Mouse (Mus musculus) kidney, postnatal 14 days (tissue): ENCODE measurements at regions not wholly inside any gene's neighbourhood (a gene's known extent, or its start where the extent isn't known, plus 50 kb on each side); places are given as distances from the start of the nearest gene placed in this dataset.

ENCODE experiments used
- DNase-seq: peaks from one replicate; pipeline ENCODE4 v3.0.0; 2022; ENCODE audit warnings: mixed read lengths

DNA sequence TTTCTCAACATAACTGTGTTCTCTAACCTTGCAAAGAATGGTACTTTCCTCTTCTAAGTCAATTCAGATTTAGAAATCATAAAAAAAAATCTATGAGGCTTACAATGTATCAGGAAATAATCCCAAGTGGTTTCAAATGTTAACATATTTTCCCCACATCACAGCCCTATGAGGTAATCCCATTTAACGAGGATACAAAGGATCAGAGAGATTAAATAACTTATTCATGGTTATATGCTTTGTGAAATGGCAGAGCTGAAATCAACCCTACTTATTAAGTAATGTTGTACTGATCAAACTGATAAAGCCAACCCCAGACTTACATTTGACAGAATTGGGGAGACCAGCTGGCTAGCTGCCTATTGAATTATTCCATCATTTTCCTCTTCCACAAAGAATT lies 614.4 kb downstream of the Ntrk3 start:
- no peak for DNase-seq

DNA sequence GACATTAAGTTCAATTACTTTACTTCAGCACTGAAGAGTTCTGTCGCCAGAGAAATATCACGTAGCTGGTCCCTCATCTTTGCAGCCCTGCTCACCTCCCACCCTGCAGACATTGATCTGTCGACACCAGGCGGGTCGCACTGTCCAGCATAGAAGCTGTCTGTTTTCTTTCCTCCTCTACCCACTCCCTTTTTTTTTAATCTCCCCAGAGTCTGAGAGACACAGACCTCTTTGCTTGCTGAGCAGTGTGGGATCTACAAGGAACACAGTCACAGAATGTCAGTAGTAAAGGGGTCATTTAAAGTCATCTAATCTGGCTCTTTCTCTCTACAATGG lies 616.7 kb downstream of the Ntrk3 start:
- DNase-seq = no peak

DNA sequence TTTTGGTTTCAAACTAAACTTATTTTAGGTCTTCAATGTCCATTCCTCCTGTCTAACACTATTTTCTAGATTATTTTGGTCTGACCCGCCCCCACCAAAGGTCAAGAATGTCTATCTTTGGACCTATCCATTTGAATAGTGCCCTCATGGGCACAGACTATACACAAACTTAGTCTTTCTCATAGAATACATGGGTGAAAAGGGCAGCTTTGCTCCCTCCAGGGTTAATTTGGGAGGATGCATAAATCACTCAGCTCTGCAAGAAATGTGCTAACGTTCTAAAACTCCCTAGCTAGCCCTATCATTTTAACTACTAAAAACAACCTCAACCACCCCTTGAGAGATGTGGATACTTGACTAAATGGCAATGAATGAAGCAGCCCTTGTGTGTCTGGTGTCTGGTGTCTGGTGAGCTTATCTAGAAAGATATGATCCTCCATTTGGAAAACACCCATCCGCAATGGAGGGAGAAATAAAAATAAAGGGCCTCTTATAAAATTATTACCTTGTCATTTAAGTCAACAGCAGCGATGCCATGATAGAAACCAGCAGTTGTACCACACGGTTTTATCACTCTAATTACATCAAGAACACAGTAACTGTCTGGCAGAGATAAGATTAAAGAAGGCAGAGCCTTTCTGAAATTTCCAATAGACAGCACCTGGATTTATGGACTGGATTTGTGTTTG lies 617.2 kb downstream of the Ntrk3 start:
- no peak for DNase-seq

DNA sequence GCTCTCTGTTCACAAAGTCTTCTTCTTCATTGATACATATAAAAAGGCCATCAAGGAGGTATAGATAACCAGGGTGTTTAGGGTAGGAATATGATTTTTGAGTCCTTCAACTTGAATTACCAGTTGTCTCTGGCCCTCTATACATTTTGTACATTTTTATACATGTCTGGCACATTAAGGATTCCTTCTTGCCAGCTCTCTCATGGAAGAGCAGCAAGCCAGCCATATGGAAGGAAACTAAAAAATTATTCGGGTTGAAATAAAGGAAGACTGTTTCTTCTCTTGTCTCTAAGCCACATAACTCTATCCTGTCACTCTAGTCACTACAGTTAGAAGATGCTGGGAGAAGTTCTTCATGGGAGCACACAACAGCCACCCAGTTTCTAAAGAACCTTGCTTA lies 618.0 kb downstream of the Ntrk3 start:
- no peak for DNase-seq

DNA sequence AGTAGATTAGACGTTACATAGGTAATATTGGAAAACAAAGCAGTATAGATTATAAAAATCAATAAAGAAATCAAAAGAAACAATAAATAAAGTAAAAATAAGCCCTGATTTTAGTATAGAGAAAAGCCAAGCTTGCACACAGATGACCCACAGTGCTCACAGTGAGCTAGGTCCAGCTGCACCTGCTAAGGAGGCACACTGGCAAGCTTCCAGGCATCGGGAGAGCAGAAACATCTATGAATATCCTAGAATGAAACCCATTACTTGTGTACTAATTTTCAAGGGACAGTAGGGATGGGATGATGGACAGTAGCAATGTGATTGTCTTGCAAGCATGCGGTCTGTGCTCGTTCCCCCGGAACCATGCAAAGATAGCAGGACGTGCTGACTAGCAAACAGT lies 626.5 kb downstream of the Ntrk3 start:
- DNase-seq = no peak

DNA sequence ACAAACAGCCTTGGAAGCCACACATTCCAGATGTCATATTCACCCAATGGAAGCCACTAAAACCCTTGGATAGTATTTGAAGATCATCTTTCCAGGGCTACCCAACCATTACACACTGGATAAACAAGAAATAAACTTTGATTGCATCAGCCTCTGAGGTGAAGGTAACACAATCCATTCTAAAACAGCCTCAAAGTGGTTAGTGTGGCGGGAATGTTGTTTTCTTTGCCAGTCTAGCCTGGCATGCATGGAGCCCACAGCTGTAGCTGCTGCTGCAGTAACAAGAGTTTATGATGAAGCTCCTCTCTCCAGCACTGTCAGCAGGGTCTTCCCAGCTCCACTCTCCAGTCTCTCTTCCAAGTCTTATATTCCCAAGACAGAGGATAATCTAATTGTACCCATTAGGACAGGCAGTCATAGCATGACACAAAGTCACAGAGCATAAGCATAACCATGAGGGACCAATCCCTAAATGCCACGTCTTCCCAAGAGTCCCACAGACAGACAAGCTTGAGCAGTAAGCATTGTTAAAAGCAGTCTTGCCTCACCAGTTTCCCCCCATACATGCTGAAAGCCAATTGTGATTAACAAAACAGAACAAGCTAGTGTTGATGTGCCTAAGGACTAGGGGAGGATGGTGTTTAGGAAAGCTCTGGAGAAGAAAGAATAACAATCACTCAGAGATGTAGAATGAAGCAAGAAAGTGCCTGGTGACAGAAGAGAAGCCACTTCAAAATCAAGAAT lies 634.1 kb downstream of the Ntrk3 start:
- no peak for DNase-seq

DNA sequence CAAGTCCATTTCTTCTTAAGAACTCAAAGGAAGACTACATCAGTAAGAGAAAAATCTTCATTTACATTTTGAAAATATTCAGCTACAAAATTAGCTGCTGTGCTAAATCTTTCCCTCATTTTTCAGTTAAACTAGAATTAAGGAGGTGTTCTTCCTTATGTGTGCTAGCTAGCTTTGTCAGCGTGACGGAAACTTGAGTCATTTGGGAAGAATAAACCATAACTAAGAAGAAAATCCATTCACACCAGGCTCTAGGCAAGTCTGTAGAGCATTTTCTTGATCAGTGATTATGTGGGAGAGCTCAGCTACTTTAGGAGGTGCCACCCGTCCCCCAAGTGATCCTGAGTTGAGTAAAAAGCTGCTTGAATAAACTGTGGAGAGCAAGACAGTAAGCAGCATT lies 635.4 kb downstream of the Ntrk3 start:
- DNase-seq = no peak

DNA sequence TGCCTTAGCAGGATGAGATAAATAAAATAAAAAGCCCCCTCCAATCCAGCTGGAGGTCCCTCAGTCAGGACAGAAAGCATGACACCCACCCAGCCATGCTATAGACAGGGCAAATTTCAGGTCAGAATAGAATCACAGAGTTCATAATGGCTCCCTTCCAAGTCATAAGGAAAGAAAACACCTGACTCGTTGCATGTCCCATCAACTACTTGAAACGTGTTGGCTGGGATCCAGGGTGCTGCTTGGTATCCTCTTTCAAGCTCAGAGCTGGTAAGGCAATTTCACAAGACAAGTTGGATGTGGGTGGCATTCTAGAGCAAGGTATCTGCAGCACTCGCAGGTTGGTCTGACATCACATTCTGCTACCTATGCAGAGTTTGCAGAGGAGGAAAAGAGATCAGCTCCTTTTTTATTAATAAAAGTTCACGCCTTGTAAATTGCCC lies 651.2 kb downstream of the Ntrk3 start:
- peak; percentile 67 for DNase-seq

DNA sequence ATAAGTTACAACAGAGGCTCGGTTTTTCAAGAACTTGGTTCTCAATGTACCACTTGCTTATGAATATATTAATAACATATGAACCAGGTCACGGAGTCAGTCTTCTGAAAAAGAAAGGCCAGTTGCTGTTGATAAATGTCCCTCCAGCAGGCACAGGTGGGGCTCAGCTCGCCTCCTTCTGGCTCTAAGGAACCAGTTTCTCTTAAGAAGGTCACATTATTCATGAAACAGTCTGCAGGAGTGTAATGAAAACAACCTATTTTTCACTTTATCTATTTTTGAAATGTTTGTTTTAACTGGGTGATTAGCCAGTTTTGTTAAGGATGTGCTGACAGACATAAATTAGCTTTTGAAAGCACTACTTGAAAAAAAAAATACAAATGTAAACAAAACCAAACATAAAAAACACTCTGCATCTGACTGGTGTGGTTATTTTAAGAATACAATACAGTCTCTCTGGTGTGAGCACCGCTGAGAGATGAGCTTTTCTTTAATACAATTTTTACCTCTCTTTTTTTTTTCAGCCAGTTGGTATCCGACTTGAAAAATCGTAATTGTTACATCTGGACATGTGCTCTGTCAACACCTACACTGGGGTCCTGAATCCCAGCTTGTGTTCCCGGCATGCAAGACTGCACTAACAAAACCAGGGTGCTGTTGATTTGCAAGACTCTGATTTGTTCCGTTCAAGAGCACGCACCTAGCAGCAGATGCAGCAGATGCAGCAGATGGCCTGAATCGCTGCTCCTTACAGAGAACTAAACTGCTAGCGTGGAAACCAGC lies 651.8 kb downstream of the Ntrk3 start:
- no peak for DNase-seq

DNA sequence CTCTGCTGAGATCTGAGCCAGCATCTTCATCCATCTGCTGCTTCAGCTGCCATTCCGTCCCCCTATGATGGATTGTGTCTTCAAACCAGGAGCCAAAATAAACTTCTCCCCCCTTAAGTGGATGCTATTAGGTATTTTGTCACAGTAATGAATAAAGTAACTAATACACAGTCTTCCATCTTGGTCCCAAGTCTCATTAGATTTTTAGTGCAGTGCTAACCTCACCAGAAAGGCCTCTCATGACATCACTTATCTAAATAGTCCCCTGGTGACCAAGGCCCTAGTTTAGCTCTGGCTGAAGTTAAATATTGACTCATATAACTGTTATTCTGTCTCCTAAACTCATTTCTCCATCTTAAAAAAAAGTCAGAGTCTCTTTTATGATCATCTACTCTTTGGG lies 658.1 kb downstream of the Ntrk3 start:
- no peak for DNase-seq

DNA sequence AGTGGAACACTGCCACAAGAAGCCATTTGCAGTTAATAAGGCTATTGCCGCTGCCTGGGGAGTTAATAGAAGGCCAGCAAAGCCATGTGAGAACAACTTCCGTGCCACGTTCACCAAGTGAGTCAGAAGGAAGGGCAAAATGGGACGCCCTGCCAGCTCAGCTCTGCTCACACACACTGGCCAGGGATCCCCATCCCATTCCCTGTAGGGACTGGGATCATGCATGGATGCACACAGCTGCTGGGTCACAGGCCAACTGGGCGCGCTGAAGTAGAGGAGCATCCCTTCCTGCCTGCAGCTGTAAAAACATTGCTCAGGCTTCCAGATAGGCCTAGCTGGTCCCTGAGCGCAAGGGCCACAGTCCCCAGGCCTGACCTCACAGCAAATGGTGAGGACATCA lies 666.7 kb downstream of the Ntrk3 start:
- peak; percentile 21 for DNase-seq

DNA sequence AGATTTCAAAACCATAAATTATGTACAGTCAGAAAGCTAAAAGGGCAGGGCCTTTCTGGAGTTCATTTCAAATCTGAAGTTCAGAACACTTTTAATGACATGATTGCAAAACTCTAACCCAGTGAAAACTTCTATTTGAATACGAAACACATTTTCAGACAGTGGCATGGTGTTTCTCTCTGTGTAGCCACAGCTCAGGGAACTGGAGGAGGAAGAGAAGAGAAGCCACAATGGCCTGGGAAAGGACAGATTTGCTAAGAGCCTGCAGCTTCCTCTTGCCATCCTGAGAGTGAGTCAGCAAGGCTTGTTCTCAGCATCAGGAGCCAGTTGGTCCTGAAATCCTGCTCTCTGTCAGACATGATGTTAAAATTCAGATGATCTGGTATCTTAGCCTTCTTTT lies 676.2 kb downstream of the Ntrk3 start:
- no peak for DNase-seq

DNA sequence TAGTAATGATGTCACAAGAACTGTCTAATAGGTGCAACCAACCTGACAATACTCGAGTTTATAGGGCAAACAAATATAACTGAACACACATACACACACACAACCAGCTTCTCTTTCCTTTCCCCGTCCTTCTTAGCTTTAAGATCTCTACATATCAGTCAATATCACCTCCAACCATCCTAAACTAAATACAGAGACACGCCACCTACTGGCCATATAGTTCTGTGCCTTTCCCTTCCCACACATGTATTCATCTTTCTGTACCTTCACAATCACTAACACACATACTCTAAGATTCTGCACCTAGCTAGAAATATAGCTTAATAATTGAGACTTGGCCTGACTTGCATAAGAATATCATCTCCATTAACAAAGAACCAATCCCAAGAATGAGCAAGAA lies 688.2 kb downstream of the Ntrk3 start:
- no peak for DNase-seq

DNA sequence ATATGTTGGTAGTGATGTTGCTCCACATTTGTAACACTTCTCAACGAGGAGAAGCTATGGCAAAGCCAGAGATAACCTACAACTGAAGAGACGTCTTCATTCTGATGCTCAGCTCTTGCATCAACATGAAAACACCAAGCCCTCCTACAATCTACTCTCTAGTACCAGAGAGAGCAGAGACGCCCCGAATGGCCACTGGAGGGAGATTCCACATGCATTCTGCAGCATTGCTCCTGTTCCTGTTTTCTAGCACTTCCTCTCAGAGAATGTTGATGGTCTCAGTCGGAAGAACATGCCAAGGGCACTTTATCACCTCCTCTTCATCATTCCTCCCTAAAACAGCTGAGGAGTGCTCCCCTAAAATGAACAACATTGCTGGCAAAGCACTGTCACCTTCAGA lies 692.4 kb downstream of the Ntrk3 start:
- no peak for DNase-seq

DNA sequence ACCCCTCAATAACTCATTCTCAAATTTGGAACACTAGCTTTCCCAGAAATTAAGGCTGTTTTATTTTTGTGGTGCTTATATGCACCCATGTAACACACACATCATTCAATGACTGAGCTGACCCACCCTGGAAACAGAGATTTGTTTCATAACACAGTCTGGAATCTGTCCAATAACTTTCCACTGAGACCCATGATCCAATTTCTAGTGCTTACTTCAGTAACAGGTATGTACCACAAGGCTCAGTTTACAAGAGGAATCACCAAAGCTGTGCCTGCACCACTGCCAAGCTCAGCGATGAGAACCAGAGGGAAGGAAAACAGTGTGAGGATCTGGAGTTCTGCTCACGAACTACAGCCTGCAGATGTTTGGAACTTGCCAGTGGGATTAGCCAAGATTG lies 706.8 kb downstream of the Ntrk3 start:
- DNase-seq = no peak

DNA sequence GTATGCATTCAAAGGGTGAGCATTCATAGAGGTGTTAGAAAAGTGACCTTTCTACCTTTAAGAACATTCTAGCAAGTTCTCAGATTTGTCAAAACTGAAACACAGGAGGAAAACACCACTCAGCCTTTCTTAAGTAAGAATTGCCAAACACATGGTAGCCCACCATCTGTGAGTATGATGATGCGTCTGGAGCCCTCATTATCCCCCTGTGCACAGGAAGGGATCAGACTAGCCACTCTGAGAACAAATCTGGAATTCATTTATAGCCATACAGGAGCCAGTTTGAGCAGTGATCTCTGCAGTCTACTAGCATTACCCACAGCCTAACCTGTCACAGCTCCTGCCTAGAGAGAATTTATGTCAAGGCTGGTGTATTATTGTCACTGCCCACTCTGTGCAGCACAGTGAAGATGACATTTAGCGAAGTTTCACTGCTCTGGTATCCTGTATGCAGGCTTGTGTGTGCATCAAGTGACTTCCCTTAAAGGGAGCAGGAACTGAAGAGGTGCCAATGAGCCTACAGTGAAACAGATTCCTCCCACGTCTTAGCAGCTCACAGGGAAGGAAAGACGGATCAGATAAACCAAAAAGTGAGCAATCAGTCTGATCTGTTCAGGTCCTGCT lies 710.7 kb downstream of the Ntrk3 start:
- no peak for DNase-seq

DNA sequence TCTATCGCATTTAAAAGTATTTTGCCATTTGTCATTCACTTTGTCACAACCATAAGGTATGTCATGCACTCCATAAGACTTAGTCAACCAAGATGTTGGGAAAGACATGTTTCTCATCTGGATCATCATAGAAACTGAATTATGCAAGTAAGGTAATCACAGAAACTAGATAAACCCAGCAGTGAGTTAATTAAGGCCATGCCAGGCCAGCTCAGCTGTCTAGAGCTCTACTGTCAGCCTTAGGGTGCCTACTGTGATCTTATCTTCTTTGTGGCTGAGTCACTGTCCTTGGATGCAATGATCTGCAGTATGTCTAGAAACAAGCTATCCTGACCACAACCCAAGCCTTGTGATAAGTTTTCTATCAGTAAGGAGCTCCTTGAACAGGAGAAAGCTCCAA lies 714.2 kb downstream of the Ntrk3 start:
- no peak for DNase-seq

DNA sequence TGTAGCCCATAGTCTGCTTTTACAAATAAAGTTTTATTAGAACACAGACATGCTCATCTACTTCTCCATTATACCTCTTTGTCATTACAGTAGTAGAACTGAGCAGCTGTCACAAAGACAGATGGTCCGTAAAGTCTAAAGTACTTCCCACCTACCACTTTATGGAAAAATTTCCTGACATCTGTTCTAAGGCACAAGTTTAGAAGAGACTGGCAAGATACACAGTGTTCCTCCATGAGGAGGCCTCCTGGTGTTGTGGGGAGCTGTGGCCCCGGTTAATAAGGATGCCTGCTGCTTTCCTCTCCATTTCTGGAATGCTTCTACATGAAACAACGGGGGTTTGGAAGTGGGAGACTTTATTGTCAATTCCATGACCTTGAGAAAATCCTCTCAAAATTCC lies 714.7 kb downstream of the Ntrk3 start:
- DNase-seq = no peak

DNA sequence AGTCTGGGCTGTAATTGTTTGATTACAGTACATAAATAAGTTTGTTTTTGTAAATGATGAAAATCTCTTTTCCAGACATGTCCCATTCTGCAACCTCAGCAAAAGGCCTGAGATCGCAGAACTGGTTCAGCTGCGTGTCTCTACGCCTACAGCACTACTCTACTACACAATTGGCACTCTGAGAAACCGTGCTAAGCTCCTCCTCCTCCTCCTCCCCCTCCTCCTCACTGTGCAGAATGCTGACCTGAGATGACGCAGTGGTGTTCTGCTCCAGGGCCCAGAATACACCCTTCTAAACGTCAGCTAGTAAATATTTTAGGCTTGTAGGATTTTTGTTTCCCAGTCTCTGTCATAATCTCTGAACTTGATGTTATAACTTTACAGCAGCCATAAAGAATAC lies 724.2 kb downstream of the Ntrk3 start:
- no peak for DNase-seq

DNA sequence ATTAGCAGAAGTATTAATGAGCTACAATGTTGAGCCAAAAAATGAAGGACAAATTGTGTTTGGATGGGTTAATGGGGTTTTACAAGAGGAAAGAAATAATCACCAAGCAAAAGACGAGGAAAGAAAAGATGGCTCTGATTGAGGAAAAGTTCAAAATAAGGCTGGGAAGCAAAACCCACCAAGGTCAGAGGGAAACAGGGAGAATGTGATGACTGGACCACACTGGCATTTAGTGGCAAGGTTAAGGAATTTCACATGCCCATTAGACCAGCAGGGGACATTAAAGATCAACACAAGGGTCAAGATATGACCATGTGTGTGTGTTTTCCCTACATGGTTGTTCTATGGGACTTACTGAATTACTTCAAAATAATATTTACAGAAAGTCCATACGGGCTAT lies 734.7 kb downstream of the Ntrk3 start:
- no peak for DNase-seq

DNA sequence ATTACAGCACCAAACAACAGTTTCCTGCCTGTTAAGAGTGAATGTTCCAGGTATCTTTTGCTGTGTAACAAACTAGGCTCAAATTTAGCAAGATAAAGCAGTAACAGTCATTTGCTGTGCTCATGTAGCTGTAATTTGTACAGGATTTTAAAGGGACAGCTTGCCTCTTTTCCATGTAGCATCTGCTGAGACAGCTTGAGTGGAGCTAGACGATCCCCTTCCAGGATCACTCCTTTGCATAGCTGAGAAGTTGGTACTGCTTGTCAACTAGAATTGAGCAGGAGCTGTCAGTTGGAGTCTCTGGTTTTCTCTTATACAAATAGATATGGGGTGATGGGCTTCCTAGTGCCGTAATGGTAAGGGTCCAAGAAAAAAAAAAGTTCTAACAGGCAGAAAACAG lies 744.0 kb downstream of the Ntrk3 start:
- no peak for DNase-seq

DNA sequence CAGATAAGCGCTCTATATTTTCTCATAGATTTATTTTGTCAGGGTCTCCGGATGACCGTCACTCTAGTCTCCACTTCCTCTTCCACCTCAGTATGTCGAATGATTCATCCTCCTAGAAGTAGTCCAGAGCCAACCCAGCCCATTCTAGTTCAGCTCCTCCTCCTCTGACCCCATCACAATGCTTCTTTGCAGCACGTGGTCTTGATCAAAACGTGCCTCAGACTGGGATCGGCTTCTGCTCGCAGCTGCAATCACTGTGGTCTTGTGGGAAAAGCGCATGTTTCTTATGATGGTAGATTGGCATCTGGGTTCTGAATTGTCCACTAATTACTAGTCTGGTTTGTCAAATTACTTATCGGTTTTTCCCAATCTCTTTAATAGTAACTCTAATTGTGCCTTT lies 747.7 kb downstream of the Ntrk3 start:
- DNase-seq = no peak

DNA sequence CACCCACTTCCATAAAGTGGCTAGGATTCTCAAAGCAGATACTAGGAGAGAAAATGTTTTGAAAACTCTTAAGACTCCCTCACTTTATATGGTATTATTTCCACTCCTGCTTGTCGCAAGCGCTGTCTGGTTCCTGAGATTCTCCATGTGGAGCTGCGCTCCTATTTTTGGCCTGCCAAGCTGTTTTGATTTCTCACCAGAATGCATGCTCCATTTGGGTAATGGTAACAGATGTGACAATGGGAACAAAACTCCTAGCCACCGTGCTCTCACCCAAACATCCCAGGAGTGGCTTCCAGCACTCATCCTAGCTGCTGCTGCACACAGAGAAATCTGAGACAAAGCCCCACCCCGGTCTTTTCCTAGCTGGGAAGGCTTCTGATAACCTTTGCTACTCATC lies 749.6 kb downstream of the Ntrk3 start:
- no peak for DNase-seq

DNA sequence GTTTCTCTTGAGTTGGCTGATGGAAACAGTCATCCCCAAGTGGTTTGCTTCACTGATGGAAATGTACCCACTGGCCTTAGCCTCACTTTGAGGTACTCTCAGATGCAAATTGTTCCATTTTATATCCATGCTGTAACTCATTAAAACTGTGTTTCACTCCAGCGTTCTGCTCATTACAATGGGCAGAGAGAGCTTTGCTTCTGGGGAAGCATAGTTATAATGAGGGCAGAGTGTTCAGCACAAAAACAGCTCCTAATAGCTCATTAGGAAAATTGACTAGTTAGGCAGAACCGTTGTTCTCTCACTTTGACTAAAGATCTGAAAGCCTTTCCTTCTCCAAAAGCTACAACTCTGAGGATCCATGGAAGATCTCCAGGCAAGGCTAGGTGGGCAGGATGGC lies 771.2 kb downstream of the Ntrk3 start:
- no peak for DNase-seq
